Mouse (Mus musculus) stomach, postnatal 0 days (tissue): ENCODE data around the gene Psmd11.

Experiments
- CTCF ChIP-seq: IDR thresholded peaks from 2 replicates; pipeline ENCODE4 v1.5.1; 2016; ENCODE audit warnings: antibody characterized with exemption, low read depth, mild to moderate bottlenecking, moderate library complexity
- EP300 ChIP-seq: optimal IDR thresholded peaks from 2 replicates; pipeline ENCODE3; 2016; ENCODE audit warnings: antibody characterized with exemption

DNA sequence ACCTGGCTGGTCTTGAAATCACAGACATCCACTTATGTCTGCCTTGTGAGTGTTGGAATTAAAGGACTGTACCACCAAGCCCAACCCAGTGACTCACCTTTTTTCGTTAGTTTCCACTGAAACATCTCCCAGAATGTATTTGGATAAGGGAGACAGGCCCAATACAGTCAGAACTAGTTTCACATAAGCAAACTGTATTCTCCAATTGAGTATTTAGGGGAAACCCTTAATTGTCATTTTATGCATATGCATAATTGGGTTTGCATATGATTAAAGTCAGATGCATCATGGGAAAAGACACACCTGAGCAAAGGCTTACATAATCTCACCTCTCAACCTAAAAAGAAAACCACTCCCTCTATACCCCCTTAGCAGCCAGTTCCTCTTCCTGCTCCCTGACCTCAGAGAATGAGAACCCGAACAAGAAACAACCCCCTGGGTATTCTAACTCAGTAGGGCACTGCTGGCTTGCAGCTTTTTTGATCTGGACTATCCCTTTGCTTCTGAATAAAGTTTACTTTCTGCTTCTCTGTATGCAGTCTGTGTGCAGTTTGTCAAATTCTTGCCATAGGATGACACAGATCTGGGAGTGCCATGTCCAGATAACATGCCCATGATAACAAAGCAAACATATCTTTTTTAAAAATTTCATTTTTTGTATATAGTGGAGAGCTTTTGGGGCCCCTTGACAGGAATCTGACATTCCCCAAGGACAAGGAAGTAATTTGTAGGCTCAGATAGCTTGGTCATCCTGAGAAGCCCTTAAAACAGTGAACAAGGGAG is 8.0 kb upstream of the Psmd11 start:
- TF ChIP-seq CTCF (no peak), EP300 (no peak)
